Mouse (Mus musculus) layer of hippocampus, postnatal 36 days (tissue): ENCODE data around the gene Elf5. TPM values are rescaled to one million over a fixed set of nuclear protein-coding genes. Genes with fewer than 3 reads are reported as not detected.

ENCODE experiments used
- DNase-seq, 2 experiments: peaks; one replicate each; pipeline ENCODE4 v3.0.0; 2022
- total RNA-seq, 2 experiments: library from RNA; stranded (reverse); gene quantifications; 2 replicates each; pipeline ENCODE4 v1.2.3; 2021

Elf5 gene
- total RNA-seq, 2 experiments from 2014 or later = 1.2 TPM

DNA sequence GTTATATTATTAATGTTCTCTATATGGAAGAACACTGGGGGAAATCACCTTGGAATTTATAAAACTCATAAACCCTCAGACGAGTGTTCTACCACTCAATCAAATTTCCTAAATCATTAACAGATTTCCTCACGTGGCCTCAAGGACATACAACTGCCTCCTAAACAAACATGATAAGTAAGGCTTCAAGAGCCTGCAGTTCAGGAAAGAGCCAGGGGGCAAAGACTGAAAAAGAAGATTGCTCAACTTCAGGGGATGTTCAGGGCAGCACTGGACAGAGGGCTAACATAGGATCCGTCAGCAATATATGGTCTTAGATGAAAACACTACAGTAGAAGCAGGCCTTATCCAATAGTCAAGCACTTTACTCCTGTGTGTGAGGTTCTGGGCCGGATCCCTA lies 66.0 kb downstream of the Elf5 start:
- DNase-seq = no peak

DNA sequence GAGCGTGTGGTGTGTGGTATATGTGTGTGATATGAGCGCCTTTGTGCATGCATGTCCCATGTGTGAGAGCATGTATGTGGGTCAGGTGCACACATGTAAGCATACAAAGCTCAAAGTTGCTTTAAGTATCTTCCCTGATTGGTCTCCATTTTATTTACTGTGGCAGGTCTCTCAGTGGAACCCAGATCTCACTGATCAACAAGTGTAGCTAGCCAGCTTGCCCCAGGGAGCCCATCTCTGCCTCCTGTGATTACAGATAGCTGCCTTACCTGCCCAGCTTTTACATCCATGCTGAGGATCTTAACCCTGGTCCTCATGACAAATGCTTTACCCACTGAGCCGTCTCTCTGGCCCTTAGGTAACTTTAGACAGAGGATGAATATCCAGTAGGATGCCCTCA lies 66.8 kb downstream of the Elf5 start:
- no peak for DNase-seq

DNA sequence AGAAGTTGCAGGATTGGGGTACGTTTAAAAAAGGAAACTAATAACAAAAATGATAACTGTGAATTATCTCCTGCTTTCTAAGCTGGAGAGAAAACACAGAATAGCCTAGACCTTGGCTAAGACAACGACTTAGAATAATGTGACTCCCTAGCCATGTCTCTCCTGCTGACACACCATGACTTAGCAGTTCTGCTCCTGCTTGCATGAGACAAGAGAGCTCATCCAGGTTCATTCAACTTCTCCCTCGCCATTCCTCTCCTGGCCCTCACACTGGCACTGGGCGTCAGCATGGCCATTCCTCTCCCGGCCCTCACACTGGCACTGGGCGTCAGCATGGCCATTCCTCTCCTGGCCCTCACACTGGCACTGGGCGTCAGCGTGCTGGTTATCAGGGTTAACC lies 68.8 kb downstream of the Elf5 start:
- no peak for DNase-seq

DNA sequence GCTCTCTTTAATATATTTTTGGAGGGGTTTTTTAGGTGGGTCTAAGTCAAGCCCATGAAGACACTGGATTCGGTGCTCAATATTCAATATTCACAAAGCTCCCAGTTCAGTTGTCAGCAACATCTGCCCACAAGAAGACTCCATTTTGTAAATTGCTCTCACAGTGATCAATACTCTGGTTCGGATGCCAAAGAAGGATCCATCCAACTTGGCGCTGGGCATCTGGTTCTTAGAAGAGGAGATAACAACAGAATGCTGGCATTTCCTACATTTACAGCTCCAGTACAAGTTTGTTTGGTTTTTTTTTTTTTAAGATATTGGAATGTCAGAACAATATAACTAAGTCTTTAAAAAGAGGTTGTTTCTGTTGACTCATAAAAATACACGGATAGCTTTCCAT lies 69.4 kb downstream of the Elf5 start:
- DNase-seq = no peak

DNA sequence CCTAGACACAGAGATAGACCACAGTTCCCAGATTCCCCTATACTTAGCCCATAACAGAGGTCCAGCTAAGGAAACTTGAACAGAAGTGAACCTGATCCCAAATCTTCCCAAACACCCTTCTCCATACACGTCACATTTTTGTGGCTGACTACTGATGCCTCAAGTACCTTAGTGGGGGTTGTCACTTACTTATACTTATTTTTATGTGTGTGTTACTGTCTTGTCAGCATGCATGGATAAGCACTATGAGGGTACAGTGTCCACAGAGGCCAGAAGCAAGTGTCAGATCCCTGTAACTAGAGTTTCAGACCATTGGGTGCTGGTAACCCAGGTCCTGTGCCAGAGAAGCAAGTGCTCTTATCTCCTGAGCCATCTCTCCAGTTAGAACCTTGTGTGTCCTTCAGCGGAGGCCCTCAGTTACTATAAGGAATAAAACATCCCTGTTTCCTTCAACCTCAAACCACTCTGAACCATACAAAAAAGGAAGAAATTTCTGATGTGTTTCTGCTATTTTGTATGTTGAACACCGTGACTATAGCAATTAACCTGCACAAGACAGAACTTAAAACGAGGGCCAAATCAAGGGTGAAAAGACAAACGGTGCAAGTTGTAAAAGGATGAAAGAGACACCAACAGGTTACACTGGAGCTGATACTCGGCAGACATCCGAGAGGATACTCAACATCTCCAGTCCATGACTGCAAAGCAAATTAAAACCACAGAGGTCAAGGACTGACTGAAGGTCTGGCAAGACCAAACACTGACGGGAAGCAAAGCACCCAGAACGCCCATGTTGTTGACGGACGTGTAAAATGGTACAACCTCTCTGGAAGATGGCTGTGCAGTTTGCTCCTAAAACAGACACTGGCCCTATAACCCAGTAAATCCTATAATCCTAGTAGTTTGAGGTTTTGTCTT lies 70.1 kb downstream of the Elf5 start:
- no peak for DNase-seq

DNA sequence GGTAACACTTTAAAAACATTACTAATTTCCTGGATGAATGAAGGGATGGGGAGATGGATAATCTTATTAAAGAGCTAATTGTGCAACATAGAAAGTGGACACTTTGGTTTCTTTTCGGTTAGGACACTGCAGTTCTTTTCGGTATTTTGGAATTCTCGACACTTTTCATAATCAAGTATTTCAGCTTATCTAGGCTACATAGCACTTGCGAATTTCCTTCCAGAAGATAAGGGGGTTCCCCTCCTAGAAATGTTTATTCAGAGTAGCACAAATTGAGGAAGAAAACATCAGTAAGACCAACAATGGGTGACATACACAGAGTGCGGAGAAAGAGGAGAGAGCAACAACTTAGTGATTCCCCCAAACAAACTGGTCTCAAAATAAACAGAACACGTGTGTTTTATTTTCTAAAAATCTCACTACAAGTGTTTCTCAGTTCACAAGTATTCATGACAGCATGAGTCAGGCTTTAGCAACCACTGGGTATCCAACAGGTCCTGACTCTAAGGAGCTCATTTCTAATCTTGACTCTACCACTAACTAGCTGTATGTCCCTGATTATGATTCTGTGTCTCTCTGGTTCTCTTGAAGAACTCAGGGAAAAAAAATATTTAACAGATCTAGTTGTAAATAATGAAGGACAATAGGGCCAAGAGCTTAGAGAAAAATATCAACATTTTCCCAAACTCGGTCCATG lies 71.9 kb downstream of the Elf5 start:
- no peak for DNase-seq

DNA sequence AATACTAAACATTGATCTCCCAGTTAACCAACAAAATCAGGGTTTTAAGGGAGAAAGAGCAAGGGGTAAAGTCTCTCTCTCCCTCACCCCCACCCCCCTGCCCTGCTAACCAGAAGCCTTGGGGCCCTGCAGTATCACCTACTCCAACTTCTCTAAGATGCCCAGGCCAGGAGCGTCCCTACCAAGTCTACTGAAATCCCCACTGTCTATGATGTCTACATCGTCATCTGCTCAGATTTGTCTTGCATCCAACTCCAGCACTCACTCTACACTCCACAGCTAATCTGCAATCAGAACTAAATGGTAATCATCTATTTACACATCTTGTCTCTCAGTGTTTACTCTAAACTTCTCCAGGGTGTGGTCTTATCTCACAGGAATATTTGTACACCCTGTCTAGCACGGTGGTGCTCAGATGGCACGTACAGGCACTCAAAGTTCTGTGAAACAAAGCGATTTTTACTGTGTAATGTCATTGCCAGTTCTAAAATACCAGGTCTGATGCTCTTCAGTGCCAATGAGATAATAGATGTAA lies 72.6 kb downstream of the Elf5 start:
- no peak for DNase-seq

DNA sequence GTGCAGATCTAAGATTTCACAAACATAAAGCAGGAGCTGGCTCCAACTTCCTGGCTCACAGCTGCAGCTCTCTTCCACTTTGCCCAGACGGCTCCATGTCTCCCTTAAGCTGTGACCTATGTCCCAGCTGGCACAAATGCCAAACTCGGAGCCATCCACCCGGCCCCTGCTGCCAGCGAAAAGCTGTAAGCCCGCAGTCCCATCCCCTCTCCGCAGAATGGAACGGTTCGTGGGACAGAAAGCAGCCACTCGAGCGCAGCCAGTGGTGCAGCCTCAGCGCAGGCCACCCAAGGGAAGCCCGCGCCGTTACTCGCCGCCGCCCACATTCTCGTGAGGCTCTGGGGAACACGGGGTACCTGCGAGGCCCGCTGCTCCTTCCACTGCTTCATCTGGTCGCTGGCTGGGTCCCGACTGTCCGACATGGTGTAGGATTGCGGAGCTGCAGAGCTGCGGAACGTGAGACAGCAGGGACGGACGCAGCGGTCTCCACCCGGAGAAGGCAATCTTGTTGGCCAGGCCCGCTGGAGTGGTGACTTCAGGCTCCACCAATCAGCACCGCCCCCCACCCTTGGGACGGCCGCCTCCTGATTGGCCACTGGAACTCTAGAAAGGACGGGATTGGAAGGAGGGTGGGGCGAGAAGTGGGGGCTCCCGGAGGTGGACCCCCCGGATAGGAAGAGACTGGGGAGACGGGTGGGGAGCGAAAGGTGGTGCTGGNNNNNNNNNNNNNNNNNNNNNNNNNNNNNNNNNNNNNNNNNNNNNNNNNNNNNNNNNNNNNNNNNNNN lies 73.3 kb downstream of the Elf5 start, which contains the start of gene Cat:
TSS of gene Cat (minus strand) at position 544 of the 785 bp plus-strand sequence.
- peak; percentile 92 to 94 for DNase-seq

DNA sequence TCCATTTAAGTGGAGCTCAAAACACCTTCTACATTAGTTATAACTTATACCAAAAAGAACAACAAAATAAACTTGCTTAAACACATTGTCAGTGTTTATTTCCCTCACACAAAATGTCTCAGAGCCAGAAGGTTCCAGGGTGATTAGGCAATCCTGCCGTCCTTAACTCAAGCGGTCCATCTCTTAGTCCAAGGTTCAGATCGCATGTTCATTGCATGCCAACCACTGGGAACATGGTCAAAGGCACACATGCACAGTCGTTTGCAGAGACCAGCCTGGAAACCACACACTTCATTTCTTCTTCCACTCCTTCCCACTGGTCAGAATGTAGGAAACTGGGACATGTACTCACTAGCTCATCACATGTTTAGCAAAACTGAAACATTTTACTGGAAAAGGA lies 81.0 kb downstream of the Elf5 start:
- no peak for DNase-seq

DNA sequence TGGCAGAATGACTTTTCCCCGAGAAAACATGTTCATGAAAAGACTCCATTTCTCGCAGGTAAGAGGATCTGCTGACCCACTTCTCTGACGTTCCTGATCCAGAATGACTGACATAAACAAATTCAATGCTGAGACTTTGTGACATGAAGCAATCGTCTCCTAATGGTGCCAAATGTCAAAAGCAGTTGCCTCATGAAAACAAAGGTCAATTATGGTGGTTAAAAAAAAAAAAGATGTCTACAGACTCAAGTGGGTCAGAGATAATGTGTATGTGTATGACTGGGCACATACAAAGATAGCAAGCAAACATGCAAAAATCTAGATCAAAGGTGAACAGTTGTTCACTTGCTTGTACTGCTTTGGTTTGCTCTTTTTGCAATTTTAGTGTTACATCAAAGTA lies 82.3 kb downstream of the Elf5 start:
- DNase-seq = no peak

DNA sequence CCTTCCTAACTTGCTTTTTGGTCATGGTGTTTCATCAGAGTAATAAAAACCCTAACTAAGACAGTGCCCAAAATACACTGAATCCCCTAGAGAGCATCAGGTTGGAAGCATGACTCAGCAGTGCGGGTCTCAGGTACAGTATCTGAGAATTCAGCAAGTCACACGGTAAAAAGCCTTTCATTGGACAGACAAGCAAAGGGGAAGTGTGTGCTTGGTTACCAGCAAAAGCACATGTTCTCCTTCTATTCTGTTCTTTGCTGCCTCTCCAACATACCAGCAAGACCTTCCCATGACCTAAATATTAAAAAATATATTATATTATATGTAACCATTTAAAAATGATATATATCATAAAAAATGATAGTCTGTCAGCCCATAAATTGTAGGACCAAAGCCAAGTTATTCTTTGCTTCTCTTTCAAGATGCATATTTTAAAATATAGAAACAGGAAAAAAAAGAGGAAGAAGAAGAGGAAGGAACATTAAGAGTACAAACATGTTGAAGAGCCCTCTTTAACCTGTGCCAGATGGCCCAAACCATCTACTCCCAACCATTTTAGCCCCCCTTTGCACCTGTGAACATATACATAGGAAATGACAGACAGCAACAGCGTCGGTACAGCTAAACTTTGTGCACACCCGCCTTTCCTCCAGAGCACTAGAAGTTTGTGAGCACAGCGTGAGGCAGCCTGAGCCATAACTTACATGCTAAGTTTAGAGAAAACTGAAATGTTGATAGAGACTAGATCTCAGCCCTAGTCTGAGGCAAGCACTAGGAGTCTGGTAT lies 84.3 kb downstream of the Elf5 start:
- DNase-seq = no peak

Other genes starting within 250 kb of the Elf5 start
- not detected for gene Ehf, start 108.4 kb upstream of the Elf5 start, total RNA-seq
- 10 to 100 TPM; 50.4 to 60.1 TPM for gene Cat, start 73.5 kb downstream of the Elf5 start, total RNA-seq
- 10 to 100 TPM; 11.8 to 12.0 TPM for gene Abtb2, start 154.6 kb downstream of the Elf5 start, total RNA-seq